Mouse (Mus musculus): ENCODE measurements around the gene Ebf1. TPM values are rescaled to one million over a fixed set of nuclear protein-coding genes. Genes with fewer than 3 reads are reported as not detected.

Ebf1 gene
- polyA plus RNA-seq, 1 experiment from 2014 or later: 14.5 TPM

DNA sequence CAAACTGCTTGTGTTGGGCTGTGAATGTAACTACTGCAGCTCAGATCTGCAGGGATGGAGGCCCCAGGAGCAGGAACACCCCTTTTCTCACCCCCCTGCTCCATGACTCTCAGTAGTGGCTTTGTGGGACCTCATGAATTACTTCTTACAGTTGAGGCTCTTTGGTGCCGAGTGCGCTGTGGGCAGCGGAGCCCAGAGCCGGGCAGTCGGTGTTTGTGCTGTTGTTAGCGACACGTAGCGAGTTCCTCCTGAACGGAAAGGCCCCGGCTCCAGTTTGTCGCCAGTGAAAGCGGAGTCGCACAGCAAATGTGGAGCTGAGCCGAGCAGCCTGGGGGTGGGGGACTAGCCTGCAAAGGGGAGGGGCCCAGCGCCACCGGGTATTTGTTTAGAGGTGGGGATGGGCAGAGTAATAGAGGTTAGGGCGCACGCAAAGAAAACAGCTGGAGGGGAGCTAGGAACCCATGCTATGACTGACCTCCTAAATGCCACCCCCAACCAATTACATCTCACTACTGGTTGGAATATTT, 48.1 kb downstream of the Ebf1 start:
- H3K4me2 ChIP-seq: peak overlapping the region; percentile 70
- H3K27me3 ChIP-seq (ENCODE audit: control insufficient read depth, insufficient read depth, low read length): no peaks in the 10 kb centered on the region
- peak overlapping the region; percentile 82 for H3K27ac ChIP-seq (ENCODE audit: low read depth, low read length)
- peak; percentile 52 for ATAC-seq (replicated peaks; ENCODE audit: insufficient number of reproducible peaks, low FRiP score, low TSS enrichment)
- 3% methylated on average over 18 of the region's 18 CpGs for WGBS (ENCODE audit: insufficient replicate concordance)
- H3K9me3 ChIP-seq (replicated peaks; ENCODE audit: control insufficient read depth, low read length): no peaks in the 10 kb centered on the region
- H3K36me3 ChIP-seq (ENCODE audit: control insufficient read depth, insufficient read depth, low read length): no peaks in the 10 kb centered on the region
- H3K4me1 ChIP-seq (ENCODE audit: control insufficient read depth, insufficient read depth, low read length): peaks cover 4% of the 10 kb centered on the region; the same call in 1 of the 2 replicates
- H3K9ac ChIP-seq (ENCODE audit: low read depth, low read length): peak overlapping the region; percentile 74
- peak overlapping the region; percentile 27 for H3K4me3 ChIP-seq (ENCODE audit: low read depth, low read length)

DNA sequence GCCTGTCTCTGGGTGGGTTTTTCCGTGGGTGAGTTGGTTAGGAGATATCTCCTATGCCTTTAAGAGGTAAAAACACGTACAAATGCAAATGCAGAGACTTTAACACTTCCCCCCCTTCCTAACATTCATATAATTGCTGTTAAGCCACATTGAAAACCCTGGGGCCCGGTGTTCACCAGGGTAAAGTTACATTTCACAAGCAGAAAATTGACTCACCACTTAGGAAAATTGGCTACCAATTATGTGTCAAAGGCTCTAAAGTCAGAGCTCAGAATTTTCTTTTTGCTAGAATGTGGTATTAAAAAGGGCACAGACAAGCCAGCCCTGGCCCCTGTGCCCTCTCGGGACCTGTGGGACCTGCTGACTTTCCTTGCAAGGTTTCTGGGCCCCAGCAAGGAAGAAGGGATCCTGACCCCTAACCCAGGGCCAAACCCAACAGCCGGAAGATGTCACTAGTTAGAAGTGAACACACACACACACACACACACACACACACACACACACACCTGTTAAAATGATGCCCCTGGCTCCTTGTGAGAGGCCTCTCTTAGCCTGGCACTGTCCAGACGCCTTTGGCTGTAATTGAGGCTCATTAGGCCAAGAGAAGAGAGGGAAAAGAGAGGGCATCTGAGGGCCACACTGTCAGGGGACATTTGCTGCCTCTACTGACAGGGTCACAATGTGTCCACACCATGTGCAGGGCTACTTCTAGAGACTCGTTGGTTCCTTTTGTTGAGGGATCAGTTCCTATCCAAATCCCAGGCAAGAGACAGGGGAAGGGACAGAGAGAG, 48.8 kb downstream of the Ebf1 start:
- ATAC-seq (replicated peaks; ENCODE audit: insufficient number of reproducible peaks, low FRiP score, low TSS enrichment): no peak

DNA sequence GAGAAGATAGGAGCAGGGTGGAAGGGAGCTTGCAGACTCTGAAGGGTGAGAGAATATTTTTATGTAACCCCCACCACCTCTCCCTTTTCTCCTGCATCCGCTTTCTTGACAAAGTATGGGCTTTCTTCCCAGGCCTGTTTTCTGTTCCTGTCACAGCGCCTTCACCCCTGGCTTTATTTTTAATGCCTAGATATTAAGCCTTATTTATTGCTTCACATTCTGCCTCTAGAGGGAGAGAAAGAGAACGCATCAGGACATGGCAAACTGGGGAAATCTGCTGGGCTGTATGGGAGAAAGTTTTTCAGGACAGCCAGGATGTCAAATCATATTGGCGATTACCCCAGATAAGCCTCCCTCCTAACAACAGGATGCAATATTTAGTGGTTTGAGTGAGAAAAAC, 49.6 kb downstream of the Ebf1 start:
- H3K9me3 ChIP-seq (replicated peaks; ENCODE audit: control insufficient read depth, low read length): no peaks in the 10 kb centered on the region
- H3K4me3 ChIP-seq (ENCODE audit: low read depth, low read length): no peak overlapping the region
- H3K27me3 ChIP-seq (ENCODE audit: control insufficient read depth, insufficient read depth, low read length): no peaks in the 10 kb centered on the region
- no peak for ATAC-seq (replicated peaks; ENCODE audit: insufficient number of reproducible peaks, low FRiP score, low TSS enrichment)
- no peak overlapping the region for H3K9ac ChIP-seq (ENCODE audit: low read depth, low read length)
- peaks cover 4% of the 10 kb centered on the region; the same call in 1 of the 2 replicates for H3K4me1 ChIP-seq (ENCODE audit: control insufficient read depth, insufficient read depth, low read length)
- no peak overlapping the region for H3K27ac ChIP-seq (ENCODE audit: low read depth, low read length)
- no peaks in the 10 kb centered on the region for H3K36me3 ChIP-seq (ENCODE audit: control insufficient read depth, insufficient read depth, low read length)
- no peak overlapping the region for H3K4me2 ChIP-seq
- WGBS (ENCODE audit: insufficient replicate concordance): 38% methylated on average over 4 of the region's 4 CpGs

More for the DNA sequence above, 48.8 kb downstream of the Ebf1 start:
- Histone ChIP-seq H3K4me3 (ENCODE audit: low read depth, low read length) (no peak overlapping the region), H3K9ac (ENCODE audit: low read depth, low read length) (no peak overlapping the region; the same call in 1 of the 2 replicates), H3K27ac (ENCODE audit: low read depth, low read length) (peak overlapping the region; percentile 82; the same call in 1 of the 2 replicates), H3K4me2 (peak overlapping the region; percentile 70), H3K27me3 (ENCODE audit: control insufficient read depth, insufficient read depth, low read length) (no peaks in the 10 kb centered on the region), H3K36me3 (ENCODE audit: control insufficient read depth, insufficient read depth, low read length) (no peaks in the 10 kb centered on the region), H3K4me1 (ENCODE audit: control insufficient read depth, insufficient read depth, low read length) (peaks cover 4% of the 10 kb centered on the region; the same call in 1 of the 2 replicates), H3K9me3 (replicated peaks; ENCODE audit: control insufficient read depth, low read length) (no peaks in the 10 kb centered on the region)
- 40% methylated on average over 7 of the region's 7 CpGs for WGBS (ENCODE audit: insufficient replicate concordance)

DNA sequence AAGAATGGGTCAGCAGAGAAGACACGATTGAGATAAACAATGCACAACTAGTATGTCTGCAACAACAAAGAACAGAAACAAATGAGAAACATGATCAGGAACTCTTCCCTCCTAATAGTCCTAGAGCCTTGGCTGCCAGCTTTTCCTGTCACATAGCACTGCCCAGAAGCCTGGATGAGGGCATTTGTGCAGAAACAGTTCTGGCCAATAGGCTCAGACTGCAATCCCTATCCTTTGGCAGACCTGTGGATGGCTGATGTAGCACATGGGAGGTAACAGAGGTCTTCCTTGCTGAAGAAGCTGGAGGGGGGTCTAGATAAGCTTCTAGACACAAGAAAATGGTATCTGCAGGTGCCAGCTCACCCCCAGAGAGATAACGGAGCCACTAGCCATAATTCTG, 64.2 kb downstream of the Ebf1 start:
- 72% methylated on average over 2 of the region's 2 CpGs for WGBS (ENCODE audit: insufficient replicate concordance)
- Histone ChIP-seq H3K9me3 (replicated peaks; ENCODE audit: control insufficient read depth, low read length) (no peaks in the 10 kb centered on the region), H3K27me3 (ENCODE audit: control insufficient read depth, insufficient read depth, low read length) (no peaks in the 10 kb centered on the region), H3K27ac (ENCODE audit: low read depth, low read length) (no peak overlapping the region), H3K9ac (ENCODE audit: low read depth, low read length) (no peak overlapping the region), H3K4me2 (no peak overlapping the region), H3K4me3 (ENCODE audit: low read depth, low read length) (no peak overlapping the region), H3K36me3 (ENCODE audit: control insufficient read depth, insufficient read depth, low read length) (no peaks in the 10 kb centered on the region), H3K4me1 (ENCODE audit: control insufficient read depth, insufficient read depth, low read length) (peaks cover 13% of the 10 kb centered on the region)
- ATAC-seq (replicated peaks; ENCODE audit: insufficient number of reproducible peaks, low FRiP score, low TSS enrichment): no peak

DNA sequence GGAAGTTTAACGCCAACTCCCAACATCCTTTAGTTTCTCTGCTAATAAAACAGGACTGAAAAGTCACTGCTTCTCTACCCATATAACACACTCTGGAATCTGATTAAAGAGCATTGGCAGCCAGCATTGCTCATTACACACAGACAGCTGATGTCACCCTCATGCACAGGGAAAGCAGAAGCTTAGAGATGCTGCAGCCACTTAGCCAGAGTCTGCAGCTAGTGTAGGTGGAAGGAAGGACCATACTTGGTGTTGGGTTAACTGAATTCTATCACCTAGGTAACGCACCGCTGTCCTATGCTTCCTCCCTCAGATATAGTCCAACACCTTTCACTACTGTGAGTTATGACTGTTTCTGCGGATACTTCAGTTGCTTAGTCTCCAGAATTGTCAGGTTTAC, 64.9 kb downstream of the Ebf1 start:
- Histone ChIP-seq H3K27ac (ENCODE audit: low read depth, low read length) (no peak overlapping the region), H3K4me2 (no peak overlapping the region), H3K27me3 (ENCODE audit: control insufficient read depth, insufficient read depth, low read length) (no peaks in the 10 kb centered on the region), H3K36me3 (ENCODE audit: control insufficient read depth, insufficient read depth, low read length) (no peaks in the 10 kb centered on the region), H3K9ac (ENCODE audit: low read depth, low read length) (no peak overlapping the region), H3K9me3 (replicated peaks; ENCODE audit: control insufficient read depth, low read length) (no peaks in the 10 kb centered on the region), H3K4me1 (ENCODE audit: control insufficient read depth, insufficient read depth, low read length) (peaks cover 13% of the 10 kb centered on the region), H3K4me3 (ENCODE audit: low read depth, low read length) (no peak overlapping the region)
- 83% methylated on average over 4 of the region's 4 CpGs for WGBS (ENCODE audit: insufficient replicate concordance)
- ATAC-seq (replicated peaks; ENCODE audit: insufficient number of reproducible peaks, low FRiP score, low TSS enrichment): no peak

DNA sequence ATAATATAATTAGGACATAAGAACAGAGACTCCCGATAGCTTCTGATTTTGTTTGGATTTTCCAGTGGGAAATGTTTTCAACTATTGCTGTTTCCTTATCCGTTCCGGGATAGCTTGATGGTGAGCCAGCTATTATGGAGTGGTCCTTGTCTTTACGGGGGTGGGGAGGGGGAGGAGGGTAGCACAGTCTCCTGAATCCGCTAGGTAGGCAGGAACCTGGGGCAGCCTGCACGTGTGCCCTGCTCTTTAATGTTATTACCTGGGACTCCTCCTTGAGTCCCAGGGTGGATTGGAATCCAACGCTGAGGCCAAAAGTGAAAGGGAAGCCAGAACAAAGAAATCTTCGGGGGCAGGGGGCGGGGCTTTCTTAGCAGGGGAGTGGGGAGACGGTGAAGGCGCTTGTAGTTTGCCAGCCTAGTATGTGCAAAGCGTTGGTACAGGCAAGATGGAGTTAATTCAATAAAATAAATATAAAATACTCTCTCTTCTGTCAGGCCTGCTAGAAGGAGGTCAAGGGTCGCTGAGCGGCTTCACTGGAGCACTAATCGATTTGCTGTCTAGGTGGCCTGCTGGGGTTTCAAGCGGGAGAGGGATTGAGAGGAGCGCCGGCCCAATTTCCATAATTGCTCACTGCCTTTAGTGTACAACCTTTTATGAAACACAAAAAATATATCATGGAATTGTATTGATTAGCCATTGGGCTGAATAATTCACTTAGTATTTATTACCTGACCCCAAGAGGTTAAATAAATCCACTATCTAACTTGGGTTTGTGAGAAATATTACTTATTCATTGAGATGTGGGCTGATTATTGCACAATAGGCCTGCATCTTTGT, 65.8 kb downstream of the Ebf1 start:
- no peak for ATAC-seq (replicated peaks; ENCODE audit: insufficient number of reproducible peaks, low FRiP score, low TSS enrichment)

DNA sequence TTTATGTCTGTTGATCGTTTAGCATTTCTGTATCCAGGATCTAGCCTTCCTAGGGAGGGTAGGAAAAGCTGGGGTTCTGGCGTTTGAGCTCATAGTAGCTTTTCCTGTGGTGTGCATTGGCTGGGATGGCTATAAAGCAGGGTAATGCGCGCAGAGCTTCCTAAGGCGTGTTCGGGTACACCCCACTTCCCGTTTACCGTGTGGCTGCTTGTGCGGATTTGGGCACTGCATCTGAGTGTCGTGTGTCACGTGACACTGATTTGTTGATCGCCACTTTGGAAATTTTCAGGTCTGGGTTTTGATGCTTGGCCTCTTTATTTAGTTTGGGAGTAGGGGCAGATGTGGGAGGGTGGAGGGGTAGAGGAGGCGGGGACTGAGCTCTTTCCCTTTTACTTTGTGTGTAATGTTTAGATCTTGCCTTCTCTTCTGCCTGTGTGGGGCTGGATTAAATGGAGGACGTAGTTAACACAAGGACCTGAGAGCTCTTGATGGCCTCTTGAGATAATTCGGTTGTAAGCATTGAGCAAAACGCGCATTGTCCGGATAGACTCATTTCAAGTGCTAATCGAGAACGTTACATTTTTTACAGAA, 67.5 kb downstream of the Ebf1 start:
- no peaks in the 10 kb centered on the region for H3K9me3 ChIP-seq (replicated peaks; ENCODE audit: control insufficient read depth, low read length)
- no peak for ATAC-seq (replicated peaks; ENCODE audit: insufficient number of reproducible peaks, low FRiP score, low TSS enrichment)
- 44% methylated on average over 20 of the region's 20 CpGs for WGBS (ENCODE audit: insufficient replicate concordance)
- peak overlapping the region; percentile 38 for H3K4me2 ChIP-seq
- H3K9ac ChIP-seq (ENCODE audit: low read depth, low read length): no peak overlapping the region
- H3K4me1 ChIP-seq (ENCODE audit: control insufficient read depth, insufficient read depth, low read length): peaks cover 16% of the 10 kb centered on the region
- no peaks in the 10 kb centered on the region for H3K36me3 ChIP-seq (ENCODE audit: control insufficient read depth, insufficient read depth, low read length)
- no peaks in the 10 kb centered on the region for H3K27me3 ChIP-seq (ENCODE audit: control insufficient read depth, insufficient read depth, low read length)
- peak overlapping the region; percentile 46 for H3K27ac ChIP-seq (ENCODE audit: low read depth, low read length)
- 0 out of 2 replicates have a peak overlapping the region, but pooled peaks have one; percentile 5 for H3K4me3 ChIP-seq (ENCODE audit: low read depth, low read length)

More for the DNA sequence above, 65.8 kb downstream of the Ebf1 start:
- 0 out of 2 replicates have a peak overlapping the region, but pooled peaks have one; percentile 28 for H3K9ac ChIP-seq (ENCODE audit: low read depth, low read length)
- no peaks in the 10 kb centered on the region for H3K27me3 ChIP-seq (ENCODE audit: control insufficient read depth, insufficient read depth, low read length)
- 45% methylated on average over 18 of the region's 18 CpGs for WGBS (ENCODE audit: insufficient replicate concordance)
- H3K4me3 ChIP-seq (ENCODE audit: low read depth, low read length): no peak overlapping the region
- H3K4me2 ChIP-seq: no peak overlapping the region
- peaks cover 13% of the 10 kb centered on the region for H3K4me1 ChIP-seq (ENCODE audit: control insufficient read depth, insufficient read depth, low read length)
- no peaks in the 10 kb centered on the region for H3K9me3 ChIP-seq (replicated peaks; ENCODE audit: control insufficient read depth, low read length)
- no peaks in the 10 kb centered on the region for H3K36me3 ChIP-seq (ENCODE audit: control insufficient read depth, insufficient read depth, low read length)
- H3K27ac ChIP-seq (ENCODE audit: low read depth, low read length): no peak overlapping the region

DNA sequence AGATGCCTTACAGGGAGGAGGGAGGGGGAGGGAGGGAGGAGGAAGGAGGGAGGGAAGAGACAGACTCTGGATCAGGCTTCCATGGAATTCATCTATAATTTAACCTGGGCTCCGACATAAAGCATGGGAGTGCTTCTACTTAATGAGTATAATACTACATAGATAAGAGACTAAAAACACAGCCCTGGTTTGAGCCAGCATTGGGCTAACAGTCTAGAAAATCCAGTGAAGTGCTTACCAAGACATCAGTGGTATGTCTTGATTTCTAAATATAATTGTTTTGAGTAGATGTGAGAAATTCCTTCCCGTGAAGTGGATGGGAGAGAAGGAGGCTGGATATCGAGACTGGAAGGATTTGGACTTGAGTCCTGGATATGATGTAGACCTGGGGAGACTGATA, 68.0 kb downstream of the Ebf1 start:
- Histone ChIP-seq H3K27ac (ENCODE audit: low read depth, low read length) (no peak overlapping the region), H3K27me3 (ENCODE audit: control insufficient read depth, insufficient read depth, low read length) (no peaks in the 10 kb centered on the region), H3K36me3 (ENCODE audit: control insufficient read depth, insufficient read depth, low read length) (no peaks in the 10 kb centered on the region), H3K9me3 (replicated peaks; ENCODE audit: control insufficient read depth, low read length) (no peaks in the 10 kb centered on the region), H3K9ac (ENCODE audit: low read depth, low read length) (no peak overlapping the region), H3K4me1 (ENCODE audit: control insufficient read depth, insufficient read depth, low read length) (peaks cover 17% of the 10 kb centered on the region), H3K4me2 (peak overlapping the region; percentile 38; the same call in 1 of the 2 replicates), H3K4me3 (ENCODE audit: low read depth, low read length) (no peak overlapping the region)
- ATAC-seq (replicated peaks; ENCODE audit: insufficient number of reproducible peaks, low FRiP score, low TSS enrichment): no peak
- WGBS (ENCODE audit: insufficient replicate concordance): 40% methylated on average over 3 of the region's 3 CpGs

Measured in heart, embryonic 11.5 days (tissue).